Mouse (Mus musculus) forebrain, embryonic 13.5 days (tissue): Measurements from ENCODE around the gene Cyp1a1. TPM values are rescaled to one million over a fixed set of nuclear protein-coding genes. Genes with fewer than 3 reads are reported as not detected.

ENCODE experiments used
- ATAC-seq: fragments of 200-750 bp; cut with Nextera tagmentation; 2 replicates; pipeline ENCODE4 v1.8.0; 2017
- H3K27ac ChIP-seq: fragments of 300-500 bp; sonication (generic); 2 replicates; pipeline ENCODE4 v1.5.1; 2015; ENCODE audit warnings: inconsistent platforms, mild to moderate bottlenecking, moderate library complexity
- H3K27me3 ChIP-seq: fragments of 300-500 bp; sonication (generic); 2 replicates; pipeline ENCODE4 v1.6.1; 2015; ENCODE audit warnings: mild to moderate bottlenecking, inconsistent platforms
- H3K36me3 ChIP-seq: fragments of 300-500 bp; sonication (generic); 2 replicates; pipeline ENCODE4 v1.6.1; 2015; ENCODE audit warnings: mild to moderate bottlenecking, inconsistent platforms; ENCODE audit not compliant: poor library complexity, severe bottlenecking
- H3K4me1 ChIP-seq: fragments of 300-500 bp; sonication (generic); 2 replicates; pipeline ENCODE4 v1.6.1; 2015; ENCODE audit warnings: inconsistent platforms
- H3K4me2 ChIP-seq: fragments of 300-500 bp; sonication (generic); 2 replicates; pipeline ENCODE4 v1.6.1; 2015; ENCODE audit warnings: inconsistent platforms, mild to moderate bottlenecking, moderate library complexity
- H3K4me3 ChIP-seq: fragments of 300-500 bp; sonication (generic); 2 replicates; pipeline ENCODE4 v1.5.1; 2015; ENCODE audit warnings: mild to moderate bottlenecking, inconsistent platforms
- H3K9ac ChIP-seq: fragments of 300-500 bp; sonication (generic); 2 replicates; pipeline ENCODE4 v1.6.1; 2015; ENCODE audit warnings: mild to moderate bottlenecking, inconsistent platforms
- H3K9me3 ChIP-seq: fragments of 300-500 bp; sonication (generic); replicated peaks from 2 replicates; pipeline ENCODE4 v1.6.1; 2016; ENCODE audit warnings: inconsistent platforms
- WGBS: fragments of 180-500 bp; shearing (Covaris S2); methylation state at CpG from one replicate; pipeline ENCODE4 v1.1.7; 2015; 5-methylcytosine and 5-hydroxymethylcytosine counted together
- polyA plus RNA-seq: library from polyadenylated mRNA; unstranded; fragments of >200 nt; fragmentation: Nextera tagmentation; extraction: Ambion mirVana; gene quantifications from 2 replicates; pipeline ENCODE4 v1.2.1, GENCODE M21; 2015

The Cyp1a1 gene
- polyA plus RNA-seq, 1 experiment from 2014 or later, result not detected

DNA sequence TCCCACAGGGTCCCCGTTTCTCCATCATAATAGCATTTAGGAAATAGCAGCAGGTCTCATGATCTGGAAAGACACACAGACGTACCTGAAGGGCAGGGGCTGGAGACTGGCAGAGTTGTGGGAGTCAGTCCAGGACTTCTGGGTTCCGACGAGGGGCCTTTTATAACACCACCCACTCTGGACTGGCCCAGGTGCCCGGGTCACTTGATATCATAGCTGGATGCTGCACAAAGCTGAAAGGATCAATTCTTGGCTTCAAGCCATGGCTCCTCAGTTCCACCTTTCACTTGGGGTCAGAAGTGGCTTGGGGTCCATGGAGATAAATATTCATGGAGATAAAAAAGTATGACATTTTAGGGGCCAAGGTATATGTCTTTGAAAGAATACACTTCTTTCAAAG lies 4.2 kb upstream of the Cyp1a1 start, which contains the start of gene Cyp1a2:
Gene Cyp1a2, minus strand, starts transcription at position 184 of the 400 bp plus-strand sequence.
- no peak within 1 kb of the TSS for H3K4me2 ChIP-seq
- H3K9ac ChIP-seq, result no peak within 1 kb of the TSS
- no peaks in the 10 kb centered on the region for H3K4me1 ChIP-seq
- no peak for ATAC-seq
- H3K27ac ChIP-seq, result no peak within 1 kb of the TSS
- no peaks in the 10 kb centered on the region for H3K27me3 ChIP-seq
- 83% methylated on average over 5 of the region's 5 CpGs for WGBS
- no peaks in the 10 kb centered on the region for H3K36me3 ChIP-seq
- H3K4me3 ChIP-seq, result no peak within 1 kb of the TSS
- H3K9me3 ChIP-seq, result no peaks in the 10 kb centered on the region

DNA sequence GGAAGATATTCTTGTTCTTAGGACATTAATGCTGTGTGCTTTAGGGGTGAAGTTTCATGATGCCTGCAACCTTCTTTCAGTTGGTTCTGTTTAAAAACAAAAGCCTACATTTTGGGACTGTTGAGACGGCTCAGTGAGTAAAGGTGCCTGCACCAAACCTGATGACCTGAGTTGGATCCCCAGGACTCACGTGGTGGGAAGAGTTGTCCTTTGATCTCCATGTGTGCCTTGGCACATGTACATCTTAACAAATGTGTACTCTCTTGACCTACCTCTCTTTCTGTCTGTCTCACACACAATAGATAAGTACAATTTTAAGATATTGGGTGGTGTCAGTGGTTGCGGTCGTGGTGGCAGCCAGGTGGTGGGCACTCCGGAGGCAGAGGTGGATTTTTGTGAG lies 1.7 kb upstream of the Cyp1a1 start:
- Histone ChIP-seq H3K4me2 (no peak overlapping the region), H3K4me3 (no peak overlapping the region), H3K9me3 (no peaks in the 10 kb centered on the region), H3K4me1 (no peaks in the 10 kb centered on the region), H3K27me3 (no peaks in the 10 kb centered on the region), H3K36me3 (no peaks in the 10 kb centered on the region), H3K27ac (no peak overlapping the region), H3K9ac (no peak overlapping the region)
- 90% methylated on average over 5 of the region's 5 CpGs for WGBS
- ATAC-seq, result no peak

DNA sequence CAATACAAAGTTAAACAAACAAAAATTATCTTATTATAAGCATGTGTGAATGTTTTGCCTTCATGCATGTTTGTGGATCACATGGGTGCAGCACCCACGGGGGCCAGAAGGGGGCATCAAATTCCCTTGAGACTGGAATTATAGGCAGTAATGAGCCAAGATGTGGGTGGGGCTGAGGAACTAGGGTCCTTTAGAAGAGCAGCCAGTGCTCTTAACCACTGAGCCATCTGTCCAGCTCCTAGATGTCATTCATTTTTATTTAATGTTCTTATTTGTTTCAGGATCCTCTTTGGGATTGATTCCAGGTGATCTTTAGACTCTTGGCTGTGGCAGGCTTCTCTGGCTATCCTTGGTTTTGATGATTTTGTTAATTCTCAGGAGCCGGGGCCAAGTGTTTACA lies 430 bp downstream of the Cyp1a1 start:
- ATAC-seq, result no peak
- H3K36me3 ChIP-seq, result no peaks in the 10 kb centered on the region
- no peaks in the 10 kb centered on the region for H3K4me1 ChIP-seq
- H3K4me2 ChIP-seq, result no peak overlapping the region
- no peak overlapping the region for H3K9ac ChIP-seq
- 58% methylated on average over 2 of the region's 2 CpGs for WGBS
- H3K4me3 ChIP-seq, result no peak overlapping the region
- H3K9me3 ChIP-seq, result no peaks in the 10 kb centered on the region
- H3K27ac ChIP-seq, result no peak overlapping the region
- 0 out of 2 replicates have a peak, but pooled peaks cover 4% of the 10 kb centered on the region for H3K27me3 ChIP-seq

DNA sequence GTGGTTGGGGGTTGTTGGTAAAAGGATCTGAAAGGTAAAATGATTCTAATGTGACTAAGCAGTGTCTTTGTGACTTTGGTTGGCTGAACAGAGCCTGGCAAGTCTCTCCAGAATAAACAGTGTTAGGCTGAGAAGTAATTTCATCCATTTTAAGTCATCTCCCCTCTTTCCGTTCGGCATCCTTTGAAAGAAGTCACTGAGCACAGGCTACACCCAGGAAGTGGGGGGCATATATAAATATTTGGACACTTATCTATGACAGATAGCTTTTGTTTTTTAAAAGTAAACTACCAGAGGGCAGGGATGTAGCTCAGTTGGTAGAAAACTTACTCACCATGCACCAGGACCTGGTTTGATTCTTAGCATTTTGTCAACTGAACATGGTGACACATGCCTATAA lies 878 bp downstream of the Cyp1a1 start:
- no peak overlapping the region for H3K4me3 ChIP-seq
- H3K36me3 ChIP-seq, result no peaks in the 10 kb centered on the region
- H3K27ac ChIP-seq, result no peak overlapping the region
- no peak for ATAC-seq
- H3K4me2 ChIP-seq, result no peak overlapping the region
- no peaks in the 10 kb centered on the region for H3K9me3 ChIP-seq
- no peaks in the 10 kb centered on the region for H3K4me1 ChIP-seq
- 92% methylated on average over 2 of the region's 2 CpGs for WGBS
- H3K27me3 ChIP-seq, result peaks cover 5% of the 10 kb centered on the region; the same call in 1 of the 2 replicates
- no peak overlapping the region for H3K9ac ChIP-seq

GRCm38 (mm10) chr9:57694108-57694507 lies 6.4 kb downstream of the Cyp1a1 start:
- no peak for ATAC-seq
- H3K9me3 ChIP-seq, result no peaks in the 10 kb centered on the region
- peaks cover 50% of the 10 kb centered on the region for H3K27me3 ChIP-seq
- H3K4me1 ChIP-seq, result peaks cover 15% of the 10 kb centered on the region
- WGBS, result 93% methylated on average over 2 of the region's 2 CpGs
- H3K4me2 ChIP-seq, result no peak overlapping the region
- no peak overlapping the region for H3K27ac ChIP-seq
- no peaks in the 10 kb centered on the region for H3K36me3 ChIP-seq
- no peak overlapping the region for H3K9ac ChIP-seq
- H3K4me3 ChIP-seq, result no peak overlapping the region

DNA sequence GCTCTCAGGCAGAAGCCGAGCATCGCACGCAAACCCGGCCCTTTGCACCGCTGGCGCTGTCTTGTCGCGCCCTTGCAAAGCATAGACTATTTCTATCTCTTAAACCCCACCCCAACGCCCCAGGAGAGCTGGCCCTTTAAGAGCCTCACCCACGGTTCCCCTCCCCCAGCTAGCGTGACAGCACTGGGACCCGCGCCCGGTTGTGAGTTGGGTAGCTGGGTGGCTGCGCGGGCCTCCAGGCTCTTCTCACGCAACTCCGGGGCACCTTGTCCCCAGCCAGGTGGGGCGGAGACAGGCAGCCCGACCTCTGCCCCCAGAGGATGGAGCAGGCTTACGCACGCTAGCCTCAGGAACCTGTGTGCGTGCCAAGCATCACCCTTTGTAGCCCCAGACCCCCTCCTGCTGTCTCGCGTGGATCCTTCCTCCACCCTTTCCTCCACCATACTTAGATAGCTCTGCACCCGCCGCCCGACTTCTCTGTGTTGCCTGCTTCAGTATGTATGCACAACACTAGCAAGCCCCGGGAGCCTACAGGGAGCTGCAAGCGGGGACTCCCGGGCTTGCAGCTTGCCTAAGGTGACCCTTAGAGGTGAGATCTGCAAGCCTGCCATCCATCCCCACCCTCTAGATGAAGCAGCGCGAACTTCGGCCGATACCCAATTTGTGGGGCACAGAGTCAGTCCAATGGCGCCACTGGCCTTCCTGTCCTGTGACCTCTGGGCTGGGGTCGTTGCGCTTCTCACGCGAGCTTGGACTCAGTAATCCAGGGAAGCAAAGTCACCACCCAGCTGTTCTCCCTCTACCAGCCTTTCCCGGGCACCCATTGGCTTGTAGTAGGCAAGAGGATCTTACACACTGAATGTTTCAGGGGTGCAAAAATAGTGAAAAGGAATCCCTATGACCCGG lies 8.9 kb downstream of the Cyp1a1 start:
- ATAC-seq, result peak; percentile 80
- WGBS, result under 1% methylated on average over 42 of the region's 42 CpGs
- peak overlapping the region; percentile 45 for H3K4me3 ChIP-seq
- H3K4me1 ChIP-seq, result peaks cover 15% of the 10 kb centered on the region
- peaks cover 50% of the 10 kb centered on the region for H3K27me3 ChIP-seq
- peak overlapping the region; percentile 78 for H3K4me2 ChIP-seq
- no peaks in the 10 kb centered on the region for H3K36me3 ChIP-seq
- H3K9ac ChIP-seq, result peak overlapping the region; percentile 70
- H3K27ac ChIP-seq, result no peak overlapping the region
- H3K9me3 ChIP-seq, result no peaks in the 10 kb centered on the region

DNA sequence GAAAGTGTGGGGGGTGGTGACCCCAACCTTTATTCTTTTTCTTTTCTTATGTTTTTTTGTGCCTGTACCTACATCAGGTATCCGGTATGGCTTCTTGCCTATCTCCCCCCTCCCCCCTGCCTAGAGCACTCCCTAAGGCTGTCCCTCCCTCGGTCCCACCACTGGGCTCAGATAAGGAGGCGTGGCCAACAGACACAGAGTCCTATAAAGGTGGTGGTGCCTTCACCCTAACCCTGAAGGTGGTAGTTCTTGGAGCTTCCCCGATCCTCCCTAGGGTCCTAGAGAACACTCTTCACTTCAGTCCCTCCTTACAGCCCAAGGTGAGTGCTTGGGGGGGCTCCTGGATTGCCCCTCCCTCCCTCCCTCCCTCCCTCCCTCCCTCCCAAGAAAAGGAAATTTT lies 9.7 kb downstream of the Cyp1a1 start:
- whole genome bisulfite sequencing, result 9% methylated on average over 4 of the region's 4 CpGs
- H3K36me3 ChIP-seq, result no peaks in the 10 kb centered on the region
- H3K9me3 ChIP-seq, result no peaks in the 10 kb centered on the region
- H3K4me2 ChIP-seq, result no peak overlapping the region
- H3K9ac ChIP-seq, result no peak overlapping the region
- H3K4me1 ChIP-seq, result peaks cover 15% of the 10 kb centered on the region
- no peak for ATAC-seq
- no peak overlapping the region for H3K4me3 ChIP-seq
- H3K27ac ChIP-seq, result no peak overlapping the region
- H3K27me3 ChIP-seq, result peaks cover 49% of the 10 kb centered on the region

- H3K27me3 ChIP-seq, result peaks cover 45% of the 10 kb centered on the region
- 79% methylated on average over 1 of the region's 1 CpGs for WGBS
- ATAC-seq, result no peak
- no peaks in the 10 kb centered on the region for H3K36me3 ChIP-seq
- no peak overlapping the region for H3K4me2 ChIP-seq
- peaks cover 15% of the 10 kb centered on the region for H3K4me1 ChIP-seq
- no peak overlapping the region for H3K27ac ChIP-seq
- no peak overlapping the region for H3K9ac ChIP-seq
- H3K9me3 ChIP-seq, result no peaks in the 10 kb centered on the region
- no peak overlapping the region for H3K4me3 ChIP-seq
These were observed 10.9 kb downstream of the Cyp1a1 start for GRCm38 (mm10) chr9:57698466-57699150.

DNA sequence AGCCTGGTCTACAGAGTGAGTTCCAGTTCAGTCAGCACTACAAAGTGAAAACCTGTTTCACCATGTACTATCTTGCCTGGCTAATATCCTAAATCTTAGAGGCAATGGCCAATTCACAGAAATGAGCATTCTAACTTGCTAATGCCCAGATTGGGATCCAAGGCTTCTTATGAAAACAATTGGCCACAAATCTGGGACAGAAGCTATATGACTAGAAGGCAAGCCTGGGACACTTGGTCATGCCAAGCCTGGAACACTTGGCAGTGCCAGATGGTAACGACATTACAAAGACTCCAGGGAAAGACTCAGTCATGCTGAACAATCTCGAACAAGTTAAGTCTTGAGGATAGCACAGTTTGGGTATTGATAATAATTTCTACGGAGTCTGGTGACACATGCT lies 18.8 kb downstream of the Cyp1a1 start:
- no peak overlapping the region for H3K4me2 ChIP-seq
- H3K36me3 ChIP-seq, result no peaks in the 10 kb centered on the region
- H3K9ac ChIP-seq, result no peak overlapping the region
- 89% methylated on average over 3 of the region's 3 CpGs for WGBS
- H3K9me3 ChIP-seq, result no peaks in the 10 kb centered on the region
- no peak overlapping the region for H3K27ac ChIP-seq
- no peak overlapping the region for H3K4me3 ChIP-seq
- H3K4me1 ChIP-seq, result peaks cover 17% of the 10 kb centered on the region
- no peaks in the 10 kb centered on the region for H3K27me3 ChIP-seq
- no peak for ATAC-seq

GRCm38 (mm10) chr9:57708068-57708719 lies 20.5 kb downstream of the Cyp1a1 start, which contains the start of gene Edc3:
Edc3 (plus strand) TSS chr9:57708540.
- WGBS, result under 1% methylated on average over 23 of the region's 23 CpGs
- H3K9me3 ChIP-seq, result no peaks in the 10 kb centered on the region
- peak; percentile 95 for ATAC-seq

DNA sequence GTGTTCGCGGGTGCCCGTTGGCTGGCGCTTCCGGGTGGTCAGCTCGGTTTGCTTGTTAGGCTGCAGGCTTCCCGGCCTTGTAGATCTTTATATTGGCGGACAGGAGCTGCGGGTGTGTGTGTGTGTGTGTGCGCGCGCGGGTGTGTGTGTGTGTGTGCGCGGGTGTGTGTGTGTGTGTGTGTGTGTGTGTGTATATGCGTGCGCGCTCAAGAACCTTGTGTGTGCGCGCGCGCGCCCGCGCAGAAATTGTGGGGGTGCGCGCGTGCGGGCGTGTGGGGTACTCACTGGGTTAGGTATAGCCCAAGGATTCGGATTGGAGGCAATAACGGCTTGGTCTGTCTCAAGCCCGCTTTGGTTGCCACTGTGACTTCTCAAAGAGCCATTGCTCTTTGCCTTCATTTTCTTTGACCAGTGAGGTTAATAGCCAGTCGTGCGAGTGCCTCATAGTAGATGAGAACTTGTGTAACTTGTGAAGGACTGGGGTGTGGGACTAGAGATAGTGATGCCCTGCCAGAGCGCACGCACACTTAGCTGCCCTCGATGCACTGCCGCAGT lies 21.1 kb downstream of the Cyp1a1 start:
- Histone ChIP-seq H3K9ac (peak overlapping the region; percentile 90), H3K27me3 (no peaks in the 10 kb centered on the region), H3K4me1 (peaks cover 17% of the 10 kb centered on the region), H3K4me3 (peak overlapping the region; percentile 94), H3K36me3 (peaks cover 20% of the 10 kb centered on the region), H3K4me2 (peak overlapping the region; percentile 70), H3K27ac (peak overlapping the region; percentile 79), H3K9me3 (no peaks in the 10 kb centered on the region)
- peak; percentile 74 for ATAC-seq
- 6% methylated on average over 38 of the region's 39 CpGs for WGBS

More at GRCm38 (mm10) chr9:57708068-57708719, 20.5 kb downstream of the Cyp1a1 start, which contains the start of gene Edc3:
- Histone ChIP-seq H3K36me3 (peaks cover 15% of the 10 kb centered on the region), H3K27ac (peak within 1 kb of the TSS; percentile 79), H3K4me2 (peak within 1 kb of the TSS; percentile 70), H3K4me3 (peak within 1 kb of the TSS; percentile 94), H3K4me1 (peaks cover 17% of the 10 kb centered on the region), H3K9ac (peak within 1 kb of the TSS; percentile 90), H3K27me3 (no peaks in the 10 kb centered on the region)
